Mouse (Mus musculus) MEL (cell line): ENCODE data around the gene Rapgef1.

Experiments used
- CTCF ChIP-seq, 3 experiments: IDR thresholded peaks in 2 of 3; conservative IDR thresholded peaks in 1 of 3; 2 replicates each; pipeline ENCODE4 v1.5.1; 2011 to 2012; ENCODE audit warnings: low read length in 3 of 3, low read depth in 2 of 3, mild to moderate bottlenecking in 2 of 3, improper control_type of control experiment in 1 of 3, inconsistent platforms in 1 of 3, mixed read lengths in 1 of 3, moderate library complexity in 1 of 3; ENCODE audit not compliant: control insufficient read depth in 1 of 3, insufficient read depth in 1 of 3, poor library complexity in 1 of 3, severe bottlenecking in 1 of 3
- EP300 ChIP-seq, 2 experiments: IDR thresholded peaks; 2 replicates each; pipeline ENCODE4 v1.6.1; 2011; ENCODE audit warnings: improper control_type of control experiment in 2 of 2, low read length in 2 of 2, low read depth in 1 of 2, mild to moderate bottlenecking in 1 of 2
- USF2 ChIP-seq, 2 experiments: IDR thresholded peaks; 2 replicates each; pipeline ENCODE4 v1.6.1; 2011 to 2012; ENCODE audit warnings: improper control_type of control experiment in 2 of 2, low read length in 2 of 2, borderline replicate concordance in 1 of 2, inconsistent platforms in 1 of 2, low read depth in 1 of 2, mild to moderate bottlenecking in 1 of 2; ENCODE audit not compliant: insufficient read depth in 1 of 2

DNA sequence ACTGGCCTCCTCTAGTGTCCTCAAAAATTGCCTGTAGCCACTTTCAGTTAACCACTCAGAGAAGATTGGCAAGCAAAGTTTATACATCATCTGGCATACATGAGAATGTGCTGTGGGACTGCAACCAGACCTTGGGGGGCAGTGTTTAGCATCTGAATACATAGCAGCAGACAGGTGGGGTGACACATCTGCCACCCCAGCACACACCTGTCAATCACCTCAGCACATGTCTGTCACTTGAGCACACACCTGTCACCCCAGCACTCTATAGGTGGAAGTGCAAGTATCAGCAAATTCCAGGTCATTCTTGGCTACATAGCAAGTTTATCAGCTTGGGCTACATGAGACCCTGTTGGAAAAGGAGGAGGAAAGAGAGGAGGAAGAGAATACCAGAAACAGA is 136.2 kb downstream of the Rapgef1 start:
- no peak for TF ChIP-seq USF2 (IDR thresholded peaks at IDR 0.05; ENCODE audit: borderline replicate concordance in 1 of 2, insufficient read depth in 1 of 2, low read depth in 1 of 2, low read length in 2 of 2)
- TF ChIP-seq EP300 (IDR thresholded peaks at IDR 0.05; ENCODE audit: low read depth in 1 of 2, low read length in 2 of 2), result no peak
- TF ChIP-seq CTCF (IDR thresholded peaks at IDR 0.05 in 2 of 3, conservative IDR thresholded peaks at IDR 0.05 in 1 of 3; ENCODE audit: control insufficient read depth in 1 of 3, insufficient read depth in 1 of 3, low read depth in 2 of 3, low read length in 3 of 3, poor library complexity in 1 of 3, severe bottlenecking in 1 of 3), result no peak; a peak in 1 of 6 replicates
